Mouse (Mus musculus) left cerebral cortex, adult 11 months (tissue): ENCODE results near the gene Agpat3.

Experiments used
- DNase-seq: peaks from one replicate; pipeline ENCODE4 v3.0.0; 2022; ENCODE audit warnings: low spot score

Gene Agpat3

DNA sequence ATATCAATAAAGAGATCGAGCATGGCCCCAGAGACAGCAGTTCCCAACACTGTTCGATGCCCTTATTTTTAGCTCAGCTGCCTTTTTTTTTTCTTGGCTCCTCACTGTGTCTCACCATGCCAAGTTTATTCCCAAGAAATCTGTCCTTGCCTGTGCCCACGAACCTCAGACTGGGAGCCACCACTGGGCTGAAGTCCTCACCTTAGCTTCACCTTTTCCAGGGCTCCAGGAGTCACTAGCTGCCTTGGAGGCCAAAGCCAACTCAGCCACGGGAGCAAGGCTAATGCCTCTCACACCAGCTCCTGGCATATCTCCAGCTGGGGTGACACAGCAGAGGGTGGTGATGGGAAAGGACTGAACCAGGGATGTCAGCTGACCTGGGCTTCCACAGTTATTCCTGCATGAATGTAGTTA lies 96.6 kb downstream of the Agpat3 start:
- no peak for DNase-seq

- DNase-seq = no peak
Observed at GRCm38 (mm10) chr10:78247206-78247605, 105.1 kb downstream of the Agpat3 start.

DNA sequence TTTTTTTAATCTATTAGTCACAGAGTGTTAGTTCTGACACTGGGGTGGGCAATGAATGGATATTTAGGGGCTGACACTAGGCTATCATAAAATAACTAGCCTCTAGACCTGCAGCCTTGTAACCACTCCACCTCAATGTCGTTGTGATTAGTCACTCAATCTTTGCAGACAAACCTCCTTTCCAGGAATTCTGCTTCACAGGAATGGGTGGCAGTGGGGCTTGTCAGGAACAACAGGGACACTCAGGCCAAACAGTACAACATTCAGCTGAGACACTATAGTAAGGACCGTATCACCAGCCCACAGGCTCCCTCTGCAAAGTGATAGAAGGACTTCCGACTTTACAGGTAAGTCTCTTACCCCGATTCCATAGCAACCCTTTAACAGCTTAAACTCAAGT lies 105.6 kb downstream of the Agpat3 start:
- DNase-seq = no peak

DNA sequence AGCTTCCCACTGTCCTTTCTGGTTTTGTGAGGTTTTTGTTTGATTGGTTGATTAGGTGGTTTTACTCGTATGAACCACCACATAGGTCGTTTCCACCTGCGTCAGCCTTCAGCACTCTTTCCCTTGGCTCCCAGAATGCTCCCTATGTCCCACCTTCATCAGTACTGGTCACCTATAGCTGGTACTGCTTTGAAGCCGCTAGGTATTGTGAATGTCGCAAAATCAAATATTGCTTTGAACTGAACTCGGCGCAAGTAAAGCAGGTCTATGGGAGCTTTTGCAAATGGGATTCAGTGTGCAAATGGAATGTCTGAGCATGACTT lies 107.1 kb downstream of the Agpat3 start:
- DNase-seq = no peak

DNA sequence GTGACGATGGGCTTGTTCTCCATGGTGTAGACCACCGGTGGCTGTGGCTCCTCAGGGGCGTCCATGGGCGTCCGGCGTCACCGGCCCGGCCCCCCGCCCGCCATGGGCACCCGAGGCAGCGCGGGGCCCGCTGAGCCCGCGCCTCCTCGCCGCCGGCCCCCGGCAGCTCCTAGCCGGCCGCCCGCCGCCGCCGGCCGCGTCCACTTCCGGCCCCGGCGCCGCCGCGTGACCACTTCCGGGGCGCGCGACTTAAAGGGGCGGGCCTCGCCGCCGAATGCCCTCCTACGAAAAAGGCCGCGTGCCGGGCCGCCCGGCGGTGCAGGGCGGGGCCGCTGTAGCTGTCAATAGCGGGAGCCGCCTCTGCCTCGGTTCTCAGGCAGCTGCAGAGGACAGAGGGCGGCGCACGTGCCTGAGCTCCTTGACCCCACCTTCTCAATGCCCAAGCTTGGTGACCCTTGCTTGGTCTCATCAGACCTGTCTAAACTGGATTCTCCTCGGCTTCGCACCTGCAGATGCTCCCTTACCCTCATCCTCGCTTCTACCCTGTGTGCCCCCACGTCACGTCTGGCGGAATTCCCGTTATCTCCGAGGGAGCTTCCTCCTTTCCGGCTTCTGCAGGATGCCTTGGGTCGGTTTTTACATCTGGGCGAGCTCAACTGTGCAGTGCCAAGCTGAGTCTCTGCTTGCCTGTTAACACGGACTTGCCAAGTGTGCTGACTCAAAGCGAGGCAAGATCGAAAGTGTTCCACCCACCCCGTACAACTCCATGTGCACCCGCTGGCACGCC lies 107.7 kb downstream of the Agpat3 start, which contains the start of gene Trappc10:
Gene Trappc10 (minus strand): TSS at position 204 of the 787 bp plus-strand sequence.
- DNase-seq = peak; percentile 76

- no peak for DNase-seq
Observed at GRCm38 (mm10) chr10:78244058-78244437, 108.2 kb downstream of the Agpat3 start.

DNA sequence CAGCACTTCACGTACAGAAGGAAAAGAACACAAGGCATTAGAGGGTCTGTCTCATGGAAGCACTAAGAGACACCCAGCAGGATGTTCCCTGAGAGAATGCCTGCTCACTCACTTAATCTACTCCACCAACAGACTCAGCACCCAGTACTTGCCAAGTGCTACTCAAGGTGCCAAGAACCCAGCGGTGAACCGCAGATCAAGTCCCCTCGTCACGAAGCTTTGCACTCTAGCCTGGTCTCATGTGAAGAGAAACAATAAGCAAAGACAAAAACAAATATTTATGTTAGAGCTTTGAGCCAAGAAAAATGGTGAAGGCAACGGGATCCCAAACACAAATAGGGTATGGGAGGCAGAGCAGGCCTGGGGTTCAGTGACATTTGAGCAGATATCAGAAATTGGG lies 113.4 kb downstream of the Agpat3 start:
- DNase-seq = no peak

DNA sequence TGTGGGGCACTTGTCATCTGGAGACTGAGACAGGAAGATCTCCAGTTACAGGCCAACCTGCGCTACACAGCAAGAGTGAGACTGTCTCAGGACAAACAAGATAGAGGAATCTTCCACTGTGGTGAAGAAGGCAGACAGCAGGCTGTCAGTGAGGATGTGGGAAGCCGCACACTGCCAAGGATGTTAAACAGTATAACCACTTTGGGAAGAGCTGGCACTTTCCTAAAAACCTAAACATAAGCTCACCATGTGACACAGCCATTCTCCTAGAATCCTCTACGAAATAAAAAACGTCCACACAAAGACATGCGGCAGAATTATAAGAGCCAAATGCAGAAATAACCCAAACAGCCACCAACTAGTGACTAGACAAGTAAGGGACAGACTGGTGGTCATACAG lies 114.0 kb downstream of the Agpat3 start:
- DNase-seq = no peak

GRCm38 (mm10) chr10:78237809-78238208 lies 114.5 kb downstream of the Agpat3 start:
- DNase-seq = no peak

- no peak for DNase-seq
Observed at GRCm38 (mm10) chr10:78236885-78237629, 115.2 kb downstream of the Agpat3 start.

GRCm38 (mm10) chr10:78233756-78234155 lies 118.5 kb downstream of the Agpat3 start:
- DNase-seq = no peak

GRCm38 (mm10) chr10:78233161-78233560 lies 119.1 kb downstream of the Agpat3 start:
- no peak for DNase-seq

- no peak for DNase-seq
Observed at GRCm38 (mm10) chr10:78232301-78232980, 119.8 kb downstream of the Agpat3 start.

DNA sequence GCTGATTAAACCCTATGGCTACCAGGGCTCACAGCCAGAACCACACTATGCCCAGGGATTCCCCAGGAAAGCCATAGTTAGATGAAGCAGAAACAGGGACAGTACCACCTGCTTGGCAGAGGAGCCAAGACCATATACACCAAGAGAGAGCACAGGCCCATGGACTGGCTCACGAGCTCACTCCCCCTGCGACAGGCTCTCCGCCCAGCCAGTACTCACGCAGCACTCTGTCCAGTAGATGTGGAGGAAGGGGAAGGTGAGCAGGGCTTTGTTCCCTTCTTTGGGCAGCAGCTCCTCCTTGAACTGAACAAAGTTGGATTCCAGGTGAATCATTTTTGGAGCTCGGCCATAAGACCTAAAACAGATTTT lies 123.7 kb downstream of the Agpat3 start:
- DNase-seq = no peak

- no peak for DNase-seq
Observed at GRCm38 (mm10) chr10:78227875-78228559, 124.3 kb downstream of the Agpat3 start.

DNA sequence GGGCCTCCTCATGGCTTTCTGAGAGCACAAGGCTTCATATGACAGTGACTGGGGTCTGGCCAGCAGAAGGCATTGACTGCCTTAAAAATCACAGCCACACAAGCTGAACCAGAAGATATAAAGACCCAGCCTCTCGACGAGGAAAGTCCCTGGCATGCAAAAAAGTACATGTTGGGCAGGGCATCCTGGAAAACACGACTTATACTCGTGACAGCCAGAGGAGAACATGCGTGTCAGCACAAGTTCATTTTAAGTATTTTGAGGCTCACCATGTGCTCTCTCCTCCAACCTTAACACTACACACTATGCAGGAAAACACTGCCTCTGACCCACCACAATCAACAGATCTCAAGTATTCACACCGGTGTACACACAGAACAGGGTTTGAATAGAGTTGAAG lies 128.2 kb downstream of the Agpat3 start:
- no peak for DNase-seq

DNA sequence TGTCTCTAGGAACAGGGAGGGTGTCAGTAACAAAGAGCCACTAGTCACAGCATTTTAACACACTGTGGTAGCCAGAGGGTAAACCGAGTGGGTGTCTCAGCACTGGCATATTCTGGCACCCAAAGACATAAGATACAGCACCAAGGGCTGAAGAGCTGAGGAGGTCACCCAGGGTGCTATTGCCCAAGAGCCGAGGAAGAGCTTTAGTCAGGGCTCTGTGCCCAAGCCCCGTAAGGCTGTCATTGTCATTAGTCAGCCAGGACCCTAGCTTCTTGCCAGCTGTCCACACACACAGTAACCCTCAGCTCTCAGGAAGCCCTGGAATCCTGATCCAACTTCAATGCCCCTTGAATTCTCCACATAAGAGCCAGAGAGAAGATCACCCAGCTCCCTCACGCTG lies 129.4 kb downstream of the Agpat3 start:
- DNase-seq = no peak

GRCm38 (mm10) chr10:78221315-78221714 lies 131.0 kb downstream of the Agpat3 start:
- DNase-seq = no peak

DNA sequence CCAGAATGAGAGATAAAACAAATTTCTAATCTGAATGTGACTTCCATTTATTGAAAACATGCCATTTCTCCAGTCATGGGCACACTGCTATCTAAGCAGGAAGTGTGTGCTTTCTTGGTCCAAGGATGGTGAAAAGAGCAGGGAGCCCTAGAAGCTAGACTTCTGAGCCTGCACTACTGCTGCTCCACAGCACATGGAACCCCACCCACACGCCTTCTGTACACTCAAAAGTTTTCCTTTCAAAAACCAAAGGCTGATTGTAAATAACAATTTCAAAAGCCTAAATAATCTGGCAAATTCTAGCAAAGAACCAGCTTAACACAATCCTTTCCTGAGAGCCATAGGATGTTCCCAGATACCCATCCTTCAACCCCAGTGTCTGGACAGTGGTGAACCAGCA lies 132.8 kb downstream of the Agpat3 start:
- DNase-seq = no peak
